Mouse (Mus musculus) stomach, postnatal 0 days (tissue): ENCODE results near the gene Reg4.

Experiments
- CTCF ChIP-seq: IDR thresholded peaks from 2 replicates; pipeline ENCODE4 v1.5.1; 2016; ENCODE audit warnings: antibody characterized with exemption, low read depth, mild to moderate bottlenecking, moderate library complexity
- EP300 ChIP-seq: optimal IDR thresholded peaks from 2 replicates; pipeline ENCODE3; 2016; ENCODE audit warnings: antibody characterized with exemption

GRCm38 (mm10) chr3:98261415-98261814 lies 39.5 kb downstream of the Reg4 start:
- TF ChIP-seq EP300 (no peak), CTCF (no peak)
